Mouse (Mus musculus) stomach, postnatal 0 days (tissue): ENCODE measurements around the gene Rac3. TPM values are rescaled to one million over a fixed set of nuclear protein-coding genes. Genes with fewer than 3 reads are reported as not detected.

ENCODE experiments used
- ATAC-seq: fragments of 200-750 bp; cut with Nextera tagmentation; 2 replicates; pipeline ENCODE4 v1.8.0; 2017; ENCODE audit not compliant: low FRiP score, low TSS enrichment
- DNase-seq: peaks from one replicate; pipeline ENCODE4 v3.0.0-alpha.2; 2016; ENCODE audit warnings: low spot score
- H3K27ac ChIP-seq: fragments of 300-500 bp; sonication (generic); replicated peaks from 2 replicates; pipeline ENCODE4 v1.5.1; 2014; ENCODE audit warnings: mild to moderate bottlenecking, control low read depth
- H3K27me3 ChIP-seq: fragments of 300-500 bp; sonication (generic); 2 replicates; pipeline ENCODE4 v1.6.1; 2014; ENCODE audit warnings: low read length; ENCODE audit not compliant: control insufficient read depth, insufficient read depth
- H3K36me3 ChIP-seq: fragments of 300-500 bp; sonication (generic); 2 replicates; pipeline ENCODE4 v1.6.1; 2014; ENCODE audit warnings: low read length, mixed read lengths; ENCODE audit not compliant: control insufficient read depth, insufficient read depth
- H3K4me1 ChIP-seq: fragments of 300-500 bp; sonication (generic); replicated peaks from 2 replicates; pipeline ENCODE4 v1.6.1; 2014; ENCODE audit warnings: antibody characterized with exemption; ENCODE audit not compliant: control insufficient read depth, insufficient read depth
- H3K4me2 ChIP-seq: fragments of 300-500 bp; sonication (generic); replicated peaks from 2 replicates; pipeline ENCODE4 v1.6.1; 2014; ENCODE audit warnings: low read depth, mild to moderate bottlenecking, control low read depth, moderate library complexity
- H3K4me3 ChIP-seq: fragments of 300-500 bp; sonication (generic); 2 replicates; pipeline ENCODE4 v1.5.1; 2014; ENCODE audit warnings: low read depth, low read length, control low read depth
- H3K9ac ChIP-seq: fragments of 300-500 bp; sonication (generic); 2 replicates; pipeline ENCODE4 v1.6.1; 2014; ENCODE audit warnings: mild to moderate bottlenecking, low read length, control low read depth, mixed read lengths
- H3K9me3 ChIP-seq: fragments of 300-500 bp; sonication (generic); 2 replicates; pipeline ENCODE4 v1.6.1; 2016; ENCODE audit warnings: low read length; ENCODE audit not compliant: control insufficient read depth
- CTCF ChIP-seq: IDR thresholded peaks from 2 replicates; pipeline ENCODE4 v1.5.1; 2016; ENCODE audit warnings: antibody characterized with exemption, low read depth, mild to moderate bottlenecking, moderate library complexity
- EP300 ChIP-seq: optimal IDR thresholded peaks from 2 replicates; pipeline ENCODE3; 2016; ENCODE audit warnings: antibody characterized with exemption
- WGBS: fragments of 180-500 bp; shearing (Covaris S2); extraction: QIAGEN DNeasy Blood & Tissue Kit; methylation state at CpG from one replicate; pipeline ENCODE4 v1.1.7; 2014; 5-methylcytosine and 5-hydroxymethylcytosine counted together
- polyA plus RNA-seq: library from polyadenylated mRNA; unstranded; fragments of >200 nt; fragmentation: Nextera tagmentation; extraction: Ambion mirVana; gene quantifications from 2 replicates; pipeline ENCODE4 v1.2.1, GENCODE M21; 2015

Rac3 gene
- polyA plus RNA-seq, 1 experiment from 2014 or later: 21.9 TPM

DNA sequence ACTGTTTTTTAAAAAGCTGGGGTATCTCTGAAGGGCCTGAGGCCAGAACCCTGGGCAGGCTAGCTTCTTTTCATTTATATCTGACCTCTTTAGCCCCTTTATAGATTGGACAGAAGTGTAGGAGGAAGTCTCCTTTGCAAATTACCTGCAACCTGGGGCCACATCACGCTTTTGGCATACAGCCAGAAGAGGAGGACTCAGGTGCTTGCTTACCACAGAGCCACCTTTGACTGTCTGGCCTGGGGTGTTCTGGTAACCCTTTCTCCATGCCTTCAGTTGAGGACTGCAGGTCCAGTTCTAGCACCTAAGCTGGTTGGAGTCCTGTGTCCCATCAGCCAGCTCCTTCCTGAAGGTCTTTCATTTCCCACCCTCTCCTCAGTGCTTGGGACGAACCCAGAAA lies 11.7 kb upstream of the Rac3 start:
- Histone ChIP-seq H3K27me3 (no peaks in the 10 kb centered on the region), H3K4me1 (no peaks in the 10 kb centered on the region), H3K36me3 (peaks cover 3% of the 10 kb centered on the region), H3K27ac (peak overlapping the region; percentile 56), H3K9ac (no peak overlapping the region), H3K4me3 (no peak overlapping the region), H3K4me2 (no peak overlapping the region), H3K9me3 (no peaks in the 10 kb centered on the region)
- ATAC-seq: no peak
- 64% methylated on average over 2 of the region's 2 CpGs for WGBS
- no peak for TF ChIP-seq CTCF
- TF ChIP-seq EP300: no peak
- DNase-seq: peak; percentile 80

DNA sequence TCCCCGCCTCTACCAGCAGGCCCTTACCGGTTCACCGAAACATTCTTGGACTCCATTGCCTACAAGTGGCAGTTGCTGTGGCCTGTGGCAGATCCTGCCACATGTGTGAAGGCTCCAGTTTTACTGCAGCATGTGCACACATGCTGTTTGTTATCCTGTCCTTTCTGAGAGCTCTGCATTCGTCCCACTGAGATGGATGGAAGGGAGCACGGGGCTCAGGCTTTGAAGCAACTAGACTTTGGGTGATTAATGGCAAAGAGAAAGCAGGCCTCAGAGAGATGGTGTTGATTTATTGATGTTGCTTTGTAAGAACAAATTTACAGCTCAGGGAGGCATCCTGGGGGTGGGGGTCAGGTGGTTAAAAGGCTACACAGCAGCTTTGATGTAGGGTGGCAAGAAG lies 10.6 kb upstream of the Rac3 start:
- Histone ChIP-seq H3K4me1 (no peaks in the 10 kb centered on the region), H3K9ac (no peak overlapping the region), H3K36me3 (peaks cover 3% of the 10 kb centered on the region), H3K9me3 (no peaks in the 10 kb centered on the region), H3K4me2 (no peak overlapping the region), H3K4me3 (no peak overlapping the region), H3K27ac (no peak overlapping the region), H3K27me3 (no peaks in the 10 kb centered on the region)
- DNase-seq (no peak), ATAC-seq (no peak)
- no peak for TF ChIP-seq EP300
- 41% methylated on average over 5 of the region's 5 CpGs for WGBS

DNA sequence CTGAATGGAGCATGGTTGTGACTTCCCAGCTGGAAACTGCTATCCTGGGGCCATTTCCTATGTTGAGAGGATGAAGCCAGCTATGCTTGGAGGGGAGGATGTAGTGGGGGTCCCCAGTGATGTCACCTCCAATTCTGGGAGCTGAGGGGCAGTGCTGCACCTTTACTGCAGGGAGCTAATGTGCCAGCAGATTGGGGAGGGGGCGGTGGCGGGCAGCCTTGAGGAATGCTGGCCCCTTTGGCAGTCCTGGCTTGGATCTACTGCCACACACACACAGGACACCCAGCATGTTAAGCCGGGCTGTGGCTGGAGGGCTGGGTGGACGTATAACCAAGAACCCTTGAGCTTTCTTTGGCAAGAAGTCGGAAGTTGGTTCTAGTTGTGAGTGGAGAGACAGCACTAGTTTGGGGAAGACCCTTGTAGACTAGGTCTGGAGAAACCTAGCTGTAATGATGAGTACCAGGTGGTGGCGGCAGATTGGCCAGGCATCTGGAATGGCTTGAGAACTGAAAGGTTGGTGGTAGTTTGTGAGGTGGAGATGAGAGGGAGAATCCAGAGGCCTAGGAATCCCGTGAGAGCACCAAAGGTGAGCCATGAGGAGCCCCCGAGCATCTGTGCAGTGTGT lies 9.2 kb upstream of the Rac3 start:
- peak overlapping the region; percentile 97 for H3K4me2 ChIP-seq
- DNase-seq (no peak), ATAC-seq (no peak)
- H3K9ac ChIP-seq: no peak overlapping the region
- WGBS: 63% methylated on average over 8 of the region's 8 CpGs
- TF ChIP-seq EP300 (no peak), CTCF (no peak)
- peaks cover 5% of the 10 kb centered on the region for H3K36me3 ChIP-seq
- H3K4me1 ChIP-seq: no peaks in the 10 kb centered on the region
- no peak overlapping the region for H3K4me3 ChIP-seq
- H3K9me3 ChIP-seq: no peaks in the 10 kb centered on the region
- H3K27ac ChIP-seq: no peak overlapping the region
- H3K27me3 ChIP-seq: no peaks in the 10 kb centered on the region

DNA sequence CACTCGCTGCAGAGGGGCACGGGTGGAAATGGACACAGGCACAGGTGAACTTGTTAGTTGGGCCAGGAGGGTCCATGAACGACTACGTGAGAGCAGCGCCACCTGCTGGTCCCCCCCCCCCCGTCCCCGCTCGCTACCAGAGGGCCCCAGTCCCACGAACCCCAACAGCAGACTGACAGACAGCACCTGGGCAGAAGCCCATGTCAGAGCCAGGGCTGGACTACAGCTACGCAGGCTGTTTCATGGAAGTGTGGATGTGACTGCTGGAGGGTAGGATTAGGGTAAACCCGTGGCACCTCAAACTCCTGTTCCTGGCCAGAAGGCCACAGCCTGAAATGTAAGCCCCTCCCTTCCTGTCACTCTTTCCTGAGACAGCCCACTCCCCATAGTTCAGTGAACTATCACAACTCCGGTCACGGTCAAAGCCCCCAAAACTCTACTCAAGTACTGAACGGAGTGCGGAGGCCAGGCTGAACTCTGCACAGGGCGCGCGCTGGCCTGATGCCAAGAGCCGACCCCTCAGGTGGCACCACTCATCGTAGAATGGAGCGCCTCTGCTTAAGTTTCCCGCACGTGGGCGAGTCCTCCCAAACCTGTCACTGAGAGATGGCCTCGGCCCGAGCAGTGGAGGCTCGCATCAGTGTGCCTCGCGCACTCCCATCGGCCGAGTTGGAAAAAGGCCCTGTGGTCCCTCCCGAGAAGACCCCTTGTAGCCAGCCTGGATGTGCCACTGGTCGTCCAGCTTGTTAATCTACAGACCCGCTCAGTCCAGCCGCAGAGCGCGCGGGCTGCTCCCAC lies 8.3 kb upstream of the Rac3 start:
- Histone ChIP-seq H3K36me3 (peaks cover 11% of the 10 kb centered on the region), H3K9me3 (no peaks in the 10 kb centered on the region), H3K4me1 (no peaks in the 10 kb centered on the region), H3K4me3 (peak overlapping the region; percentile 62), H3K27ac (peak overlapping the region; percentile 81), H3K4me2 (peak overlapping the region; percentile 97), H3K9ac (peak overlapping the region; percentile 68), H3K27me3 (no peaks in the 10 kb centered on the region)
- peak; percentile 13 for ATAC-seq
- DNase-seq: peak; percentile 87
- TF ChIP-seq EP300 (no peak), CTCF (peak; percentile 86)
- WGBS: under 1% methylated on average over 36 of the region's 38 CpGs

DNA sequence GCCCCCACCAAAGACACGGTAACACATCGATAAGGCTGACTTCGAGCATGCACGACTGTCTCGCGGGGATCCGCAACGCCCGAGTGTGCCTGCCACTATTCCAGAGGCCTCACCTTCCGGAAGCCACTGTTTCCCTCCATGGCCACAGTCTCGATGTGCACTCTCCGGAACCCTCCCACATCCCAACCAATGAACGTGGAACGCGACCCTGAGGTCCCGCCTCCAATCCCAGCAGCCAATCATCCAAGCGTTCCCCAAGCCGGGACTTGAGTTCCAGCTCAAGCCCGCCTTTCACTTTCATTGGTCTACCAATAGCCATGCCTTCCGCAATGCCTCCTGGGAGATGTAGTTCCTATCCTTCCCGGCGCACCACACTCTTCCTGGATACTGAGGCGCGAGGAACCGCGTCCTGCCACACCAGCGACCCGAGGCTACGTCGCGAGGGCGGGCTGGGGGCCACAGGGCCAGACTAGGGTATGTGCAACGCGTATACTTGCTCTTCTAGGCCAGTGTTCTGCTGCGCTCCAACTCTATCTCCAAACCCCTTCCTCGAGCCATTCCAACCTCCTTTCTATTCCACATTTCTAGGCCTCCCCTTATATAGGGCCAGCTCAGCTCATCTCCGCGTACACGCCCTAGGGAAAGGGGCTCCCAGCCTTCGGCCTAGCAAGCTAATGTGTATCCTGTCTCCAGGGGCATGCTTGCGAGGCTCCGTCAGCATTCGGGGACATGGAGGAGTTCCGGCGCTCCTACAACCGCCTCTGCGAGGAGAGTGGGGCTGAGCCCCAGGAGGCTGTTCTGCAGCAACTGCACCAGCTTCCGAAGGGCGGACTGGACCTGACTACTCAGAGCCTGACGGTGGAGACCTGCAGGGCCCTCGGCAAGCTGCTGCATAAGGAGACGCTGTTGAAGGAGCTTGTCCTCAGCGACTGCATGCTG lies 7.4 kb upstream of the Rac3 start, which contains the start of the genes Cenpx and Lrrc45:
Gene Cenpx (minus strand): TSS at position 159 of the 939 bp plus-strand sequence.
Gene Lrrc45 (plus strand): TSS at position 346 of the 939 bp plus-strand sequence.
- Histone ChIP-seq H3K9ac (peak within 1 kb of the TSS; percentile 68), H3K27me3 (no peaks in the 10 kb centered on the region), H3K9me3 (no peaks in the 10 kb centered on the region), H3K27ac (peak within 1 kb of the TSS; percentile 81), H3K36me3 (peaks cover 8% of the 10 kb centered on the region), H3K4me3 (peak within 1 kb of the TSS; percentile 62), H3K4me2 (peak within 1 kb of the TSS; percentile 97), H3K4me1 (no peaks in the 10 kb centered on the region)
- TF ChIP-seq EP300 (no peak), CTCF (no peak)
- 3% methylated on average over 53 of the region's 53 CpGs for WGBS
- DNase-seq: peak; percentile 98
- peak; percentile 93 for ATAC-seq
